Mouse (Mus musculus): ENCODE results near the gene Chml.

DNA sequence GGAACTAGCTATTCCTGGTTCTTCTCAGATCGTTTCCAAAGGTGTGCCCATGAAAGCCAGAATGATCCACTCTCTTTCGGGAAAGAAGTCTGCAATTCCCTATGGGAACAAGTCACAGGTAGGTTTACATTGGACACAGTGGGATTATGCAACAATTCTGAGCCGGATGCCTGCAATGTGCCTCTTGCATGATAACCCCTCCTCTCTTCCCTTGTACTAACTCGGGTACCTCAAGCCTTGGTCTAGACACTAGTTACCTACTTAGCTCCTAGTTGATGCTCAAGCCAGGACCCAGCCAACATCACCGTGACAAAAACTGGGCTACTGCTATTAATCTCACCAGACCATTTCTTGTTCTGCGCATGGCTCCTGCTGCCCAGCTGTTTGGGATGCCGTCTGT, 53.6 kb downstream of the Chml start:
- no peak for TF ChIP-seq CTCF (IDR thresholded peaks at IDR 0.05; ENCODE audit: low read depth)
- no peak for TF ChIP-seq EP300 (IDR thresholded peaks at IDR 0.05; ENCODE audit: low read depth)
